Mouse (Mus musculus) neural tube, embryonic 14.5 days (tissue): ENCODE results near the gene Clcc1. TPM values are rescaled to one million over a fixed set of nuclear protein-coding genes. Genes with fewer than 3 reads are reported as not detected.
A peak's percentile ranks its signal among the peaks of the same experiment; 100 is the strongest.

ENCODE experiments used
- ATAC-seq: fragments of 200-750 bp; cut with Nextera tagmentation; 2 replicates; pipeline ENCODE4 v1.8.0; 2017; ENCODE audit warnings: low read depth, mild to moderate bottlenecking, moderate TSS enrichment, moderate library complexity
- H3K27ac ChIP-seq: fragments of 300-500 bp; sonication (generic); 2 replicates; pipeline ENCODE4 v1.5.1; 2014; ENCODE audit warnings: low read depth, mild to moderate bottlenecking, control low read depth, low read length, moderate library complexity, mixed read lengths
- H3K27me3 ChIP-seq: fragments of 300-500 bp; sonication (generic); 2 replicates; pipeline ENCODE4 v1.6.1; 2014; ENCODE audit warnings: low read length; ENCODE audit not compliant: control insufficient read depth, insufficient read depth
- H3K36me3 ChIP-seq: fragments of 300-500 bp; sonication (generic); 2 replicates; pipeline ENCODE4 v1.6.1; 2014; ENCODE audit warnings: low read length, mixed read lengths; ENCODE audit not compliant: control insufficient read depth, insufficient read depth
- H3K4me1 ChIP-seq: fragments of 300-500 bp; sonication (generic); 2 replicates; pipeline ENCODE4 v1.6.1; 2014; ENCODE audit warnings: low read length; ENCODE audit not compliant: control insufficient read depth, insufficient read depth
- H3K4me2 ChIP-seq: fragments of 300-500 bp; sonication (generic); 2 replicates; pipeline ENCODE4 v1.6.1; 2014; ENCODE audit warnings: mild to moderate bottlenecking, low read depth, low read length, control low read depth
- H3K4me3 ChIP-seq: fragments of 300-500 bp; sonication (generic); 2 replicates; pipeline ENCODE4 v1.5.1; 2014; ENCODE audit warnings: low read depth, low read length, control low read depth, mixed read lengths
- H3K9ac ChIP-seq: fragments of 300-500 bp; sonication (generic); replicated peaks from 2 replicates; pipeline ENCODE4 v1.6.1; 2014; ENCODE audit warnings: low read depth, mild to moderate bottlenecking, control low read depth, low read length, mixed read lengths
- H3K9me3 ChIP-seq: fragments of 300-500 bp; sonication (generic); 2 replicates; pipeline ENCODE4 v1.6.1; 2016; ENCODE audit warnings: low read length; ENCODE audit not compliant: control insufficient read depth
- WGBS: fragments of 180-500 bp; shearing (Covaris S2); extraction: QIAGEN DNeasy Blood & Tissue Kit; methylation state at CpG from one replicate; pipeline ENCODE4 v1.1.7; 2014; 5-methylcytosine and 5-hydroxymethylcytosine counted together
- polyA plus RNA-seq: library from polyadenylated mRNA; unstranded; fragments of >200 nt; fragmentation: Nextera tagmentation; extraction: Ambion mirVana; gene quantifications from 2 replicates; pipeline ENCODE4 v1.2.1, GENCODE M21; 2014

Gene Clcc1
- polyA plus RNA-seq, 1 experiment from 2014 or later: 29.6 TPM

- Histone ChIP-seq H3K36me3 (no peaks in the 10 kb centered on the region), H3K4me1 (no peaks in the 10 kb centered on the region), H3K4me2 (no peak overlapping the region), H3K9ac (no peak overlapping the region), H3K4me3 (no peak overlapping the region), H3K27me3 (no peaks in the 10 kb centered on the region), H3K27ac (no peak overlapping the region), H3K9me3 (no peaks in the 10 kb centered on the region)
- 87% methylated on average over 8 of the region's 8 CpGs for WGBS
- no peak for ATAC-seq
Observed at GRCm38 (mm10) chr3:108689446-108689845, 35.7 kb downstream of the Clcc1 start.

- H3K36me3 ChIP-seq: no peaks in the 10 kb centered on the region
- WGBS: 83% methylated on average over 4 of the region's 4 CpGs
- no peak overlapping the region for H3K9ac ChIP-seq
- H3K4me2 ChIP-seq: no peak overlapping the region
- no peak overlapping the region for H3K4me3 ChIP-seq
- H3K27ac ChIP-seq: no peak overlapping the region
- no peaks in the 10 kb centered on the region for H3K27me3 ChIP-seq
- H3K9me3 ChIP-seq: no peaks in the 10 kb centered on the region
- H3K4me1 ChIP-seq: no peaks in the 10 kb centered on the region
- ATAC-seq: no peak
Observed at GRCm38 (mm10) chr3:108689979-108690378, 36.3 kb downstream of the Clcc1 start.

GRCm38 (mm10) chr3:108694321-108694720 lies 40.6 kb downstream of the Clcc1 start:
- no peak overlapping the region for H3K27ac ChIP-seq
- WGBS: 94% methylated on average over 9 of the region's 9 CpGs
- no peak for ATAC-seq

GRCm38 (mm10) chr3:108698662-108699061 lies 44.9 kb downstream of the Clcc1 start:
- Histone ChIP-seq H3K27me3 (no peaks in the 10 kb centered on the region), H3K9ac (no peak overlapping the region), H3K4me2 (no peak overlapping the region), H3K36me3 (no peaks in the 10 kb centered on the region; the same call in 1 of the 2 replicates), H3K9me3 (no peaks in the 10 kb centered on the region), H3K27ac (no peak overlapping the region), H3K4me3 (no peak overlapping the region), H3K4me1 (no peaks in the 10 kb centered on the region)
- WGBS: 96% methylated on average over 8 of the region's 8 CpGs
- ATAC-seq: no peak

More at GRCm38 (mm10) chr3:108694321-108694720, 40.6 kb downstream of the Clcc1 start:
- Histone ChIP-seq H3K9ac (no peak overlapping the region), H3K4me1 (no peaks in the 10 kb centered on the region), H3K4me2 (no peak overlapping the region), H3K27me3 (no peaks in the 10 kb centered on the region), H3K36me3 (no peaks in the 10 kb centered on the region), H3K9me3 (no peaks in the 10 kb centered on the region), H3K4me3 (no peak overlapping the region)

- Histone ChIP-seq H3K4me2 (no peak overlapping the region), H3K9ac (no peak overlapping the region), H3K4me3 (no peak overlapping the region), H3K27ac (no peak overlapping the region), H3K36me3 (no peaks in the 10 kb centered on the region; the same call in 1 of the 2 replicates), H3K4me1 (no peaks in the 10 kb centered on the region), H3K27me3 (no peaks in the 10 kb centered on the region), H3K9me3 (no peaks in the 10 kb centered on the region)
- ATAC-seq: no peak
- 96% methylated on average over 4 of the region's 4 CpGs for WGBS
Observed at GRCm38 (mm10) chr3:108699786-108700185, 46.1 kb downstream of the Clcc1 start.

GRCm38 (mm10) chr3:108701256-108701655 lies 47.5 kb downstream of the Clcc1 start:
- 75% methylated on average over 1 of the region's 1 CpGs for WGBS
- Histone ChIP-seq H3K4me1 (no peaks in the 10 kb centered on the region), H3K9ac (no peak overlapping the region), H3K27ac (no peak overlapping the region), H3K36me3 (no peaks in the 10 kb centered on the region; the same call in 1 of the 2 replicates), H3K4me2 (no peak overlapping the region), H3K9me3 (no peaks in the 10 kb centered on the region), H3K27me3 (no peaks in the 10 kb centered on the region), H3K4me3 (no peak overlapping the region)
- no peak for ATAC-seq

GRCm38 (mm10) chr3:108702789-108703188 lies 49.1 kb downstream of the Clcc1 start:
- H3K27ac ChIP-seq: no peak overlapping the region
- WGBS: 91% methylated on average over 8 of the region's 8 CpGs
- H3K4me1 ChIP-seq: no peaks in the 10 kb centered on the region
- H3K4me2 ChIP-seq: no peak overlapping the region
- H3K9me3 ChIP-seq: no peaks in the 10 kb centered on the region
- no peaks in the 10 kb centered on the region for H3K27me3 ChIP-seq
- no peaks in the 10 kb centered on the region; the same call in 1 of the 2 replicates for H3K36me3 ChIP-seq
- no peak overlapping the region for H3K9ac ChIP-seq
- ATAC-seq: no peak
- H3K4me3 ChIP-seq: no peak overlapping the region

GRCm38 (mm10) chr3:108711296-108711695 lies 57.6 kb downstream of the Clcc1 start:
- H3K9me3 ChIP-seq: no peaks in the 10 kb centered on the region
- peaks cover 8% of the 10 kb centered on the region for H3K4me1 ChIP-seq
- H3K9ac ChIP-seq: no peak overlapping the region
- H3K4me2 ChIP-seq: no peak overlapping the region
- H3K27ac ChIP-seq: no peak overlapping the region
- H3K4me3 ChIP-seq: no peak overlapping the region
- no peaks in the 10 kb centered on the region for H3K36me3 ChIP-seq
- WGBS: 98% methylated on average over 5 of the region's 5 CpGs
- no peak for ATAC-seq
- H3K27me3 ChIP-seq: no peaks in the 10 kb centered on the region

- no peaks in the 10 kb centered on the region for H3K27me3 ChIP-seq
- peaks cover 8% of the 10 kb centered on the region for H3K4me1 ChIP-seq
- H3K9ac ChIP-seq: no peak overlapping the region
- peak; percentile 71; the same call in 1 of the 2 replicates for ATAC-seq
- H3K36me3 ChIP-seq: no peaks in the 10 kb centered on the region
- WGBS: 18% methylated on average over 3 of the region's 3 CpGs
- no peaks in the 10 kb centered on the region for H3K9me3 ChIP-seq
- peak overlapping the region; percentile 44; the same call in 1 of the 2 replicates for H3K27ac ChIP-seq
- H3K4me2 ChIP-seq: no peak overlapping the region; the same call in 1 of the 2 replicates
- no peak overlapping the region for H3K4me3 ChIP-seq
Observed at GRCm38 (mm10) chr3:108713065-108713675, 59.5 kb downstream of the Clcc1 start.
